Mouse (Mus musculus): Measurements from ENCODE around the gene Spata17.

GRCm38 (mm10) chr1:187133841-187134240 is 81.4 kb downstream of the Spata17 start:
- TF ChIP-seq EP300 (IDR thresholded peaks at IDR 0.05; ENCODE audit: insufficient read depth, low read depth, low read length) (no peak), CTCF (IDR thresholded peaks at IDR 0.05) (no peak)

Measured in heart, adult 2 months (tissue).